Mouse (Mus musculus) limb, embryonic 12.5 days (tissue): ENCODE data around the gene Satb1. TPM values are rescaled to one million over a fixed set of nuclear protein-coding genes. Genes with fewer than 3 reads are reported as not detected.

Source experiments
- ATAC-seq: fragments of 200-750 bp; cut with Nextera tagmentation; 2 replicates; pipeline ENCODE4 v1.8.0; 2017; ENCODE audit warnings: low read depth, moderate TSS enrichment; ENCODE audit not compliant: insufficient number of reproducible peaks, insufficient read depth, low FRiP score, low TSS enrichment
- H3K27ac ChIP-seq: fragments of 300-500 bp; sonication (generic); 2 replicates; pipeline ENCODE4 v1.5.1; 2016; ENCODE audit warnings: mild to moderate bottlenecking, moderate library complexity
- H3K27me3 ChIP-seq: fragments of 300-500 bp; sonication (generic); 2 replicates; pipeline ENCODE4 v1.6.1; 2016; ENCODE audit warnings: mild to moderate bottlenecking, moderate library complexity
- H3K36me3 ChIP-seq: fragments of 300-500 bp; sonication (generic); 2 replicates; pipeline ENCODE4 v1.6.1; 2016; ENCODE audit warnings: mild to moderate bottlenecking, moderate library complexity
- H3K4me1 ChIP-seq: fragments of 300-500 bp; sonication (generic); replicated peaks from 2 replicates; pipeline ENCODE4 v1.6.1; 2016
- H3K4me2 ChIP-seq: fragments of 300-500 bp; sonication (generic); 2 replicates; pipeline ENCODE4 v1.6.1; 2016; ENCODE audit warnings: mild to moderate bottlenecking, moderate library complexity
- H3K4me3 ChIP-seq: fragments of 300-500 bp; sonication (generic); replicated peaks from 2 replicates; pipeline ENCODE4 v1.5.1; 2016; ENCODE audit warnings: mild to moderate bottlenecking
- H3K9ac ChIP-seq: fragments of 300-500 bp; sonication (generic); replicated peaks from 2 replicates; pipeline ENCODE4 v1.6.1; 2016; ENCODE audit warnings: mild to moderate bottlenecking, moderate library complexity
- H3K9me3 ChIP-seq: fragments of 300-500 bp; sonication (generic); 2 replicates; pipeline ENCODE4 v1.6.1; 2016; ENCODE audit warnings: mild to moderate bottlenecking, moderate library complexity
- WGBS: fragments of 180-500 bp; shearing (Covaris S2); methylation state at CpG from one replicate; pipeline ENCODE4 v1.1.7; 2016; 5-methylcytosine and 5-hydroxymethylcytosine counted together
- polyA plus RNA-seq: library from polyadenylated mRNA; unstranded; fragments of >200 nt; fragmentation: Nextera tagmentation; extraction: Ambion mirVana; gene quantifications from 2 replicates; pipeline ENCODE4 v1.2.1, GENCODE M21; 2016

The Satb1 gene
- polyA plus RNA-seq, 1 experiment from 2014 or later = 18.2 TPM

DNA sequence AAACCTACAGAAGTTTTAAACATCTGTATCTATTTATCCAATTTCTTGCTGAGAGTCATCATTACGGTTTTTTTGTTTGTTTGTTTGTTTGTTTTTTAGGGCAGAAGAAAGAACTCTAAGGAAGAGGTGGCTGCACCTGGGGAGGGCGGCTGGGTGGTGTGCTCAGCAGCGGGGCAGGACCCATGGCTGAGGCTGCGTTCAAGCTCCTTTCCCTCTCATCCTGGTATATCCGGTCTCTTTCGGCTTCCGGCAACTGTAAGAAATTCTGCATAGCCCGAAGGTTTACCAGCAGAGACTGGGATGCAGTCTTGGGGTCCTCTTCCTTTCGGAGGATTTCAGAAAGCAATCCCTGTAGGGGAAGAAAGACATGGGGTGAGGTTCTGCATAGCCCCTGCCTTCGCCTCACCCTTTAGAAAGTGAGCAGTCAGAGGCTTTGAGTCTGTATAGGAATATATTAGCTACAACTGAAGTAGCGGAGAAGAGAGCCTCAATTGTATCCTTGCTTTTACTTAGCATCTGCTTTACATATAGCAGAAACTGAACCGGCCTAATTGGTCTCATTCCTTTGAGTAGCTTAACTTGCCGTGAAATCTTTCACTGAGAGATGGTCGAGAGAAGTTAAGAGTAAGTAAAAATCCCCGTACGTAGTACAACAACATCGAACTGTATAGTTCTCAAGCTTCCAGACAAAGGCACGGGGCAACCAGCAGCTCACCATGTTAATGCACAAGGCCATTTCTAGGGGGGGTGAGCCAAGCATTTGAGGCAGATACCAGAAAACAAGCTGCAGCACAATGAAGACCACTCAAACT, 57.8 kb downstream of the Satb1 start:
- ATAC-seq = no peak
- Histone ChIP-seq H3K27ac (no peak overlapping the region), H3K27me3 (no peaks in the 10 kb centered on the region), H3K4me2 (no peak overlapping the region), H3K36me3 (no peaks in the 10 kb centered on the region; the same call in 1 of the 2 replicates), H3K4me3 (no peak overlapping the region), H3K4me1 (0 out of 2 replicates have a peak, but pooled peaks cover 3% of the 10 kb centered on the region), H3K9ac (no peak overlapping the region), H3K9me3 (no peaks in the 10 kb centered on the region)
- 77% methylated on average over 18 of the region's 18 CpGs for WGBS

DNA sequence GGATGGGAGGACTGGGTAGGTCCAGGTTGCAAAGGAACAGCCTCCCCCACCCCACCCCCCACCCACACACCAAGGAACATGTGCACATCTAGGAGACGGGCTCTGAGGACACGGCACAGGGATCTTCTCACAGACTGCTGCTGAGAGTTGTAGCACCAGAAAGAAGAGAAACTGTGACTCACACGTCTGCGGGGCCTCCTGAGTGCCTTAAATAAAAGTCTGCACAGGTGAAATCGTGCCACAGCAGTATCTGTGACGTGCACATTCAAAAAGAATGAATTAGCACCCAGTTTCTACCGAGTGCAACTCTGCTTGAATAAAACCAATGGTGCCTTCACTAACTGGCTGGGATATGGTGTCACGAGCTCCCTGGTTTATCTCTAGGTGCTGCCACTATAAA, 69.5 kb downstream of the Satb1 start:
- Histone ChIP-seq H3K27ac (no peak overlapping the region), H3K9me3 (no peaks in the 10 kb centered on the region), H3K4me2 (no peak overlapping the region), H3K9ac (no peak overlapping the region), H3K4me1 (peaks cover 25% of the 10 kb centered on the region), H3K36me3 (no peaks in the 10 kb centered on the region), H3K27me3 (peaks cover 24% of the 10 kb centered on the region), H3K4me3 (no peak overlapping the region)
- no peak for ATAC-seq
- WGBS = 90% methylated on average over 8 of the region's 8 CpGs

GRCm38 (mm10) chr17:51762503-51762902, 70.6 kb downstream of the Satb1 start:
- H3K4me1 ChIP-seq = peaks cover 25% of the 10 kb centered on the region
- no peaks in the 10 kb centered on the region for H3K9me3 ChIP-seq
- H3K36me3 ChIP-seq = no peaks in the 10 kb centered on the region
- peaks cover 33% of the 10 kb centered on the region for H3K27me3 ChIP-seq
- no peak overlapping the region for H3K9ac ChIP-seq
- H3K27ac ChIP-seq = no peak overlapping the region
- no peak for ATAC-seq
- H3K4me2 ChIP-seq = no peak overlapping the region
- H3K4me3 ChIP-seq = no peak overlapping the region
- 61% methylated on average over 7 of the region's 7 CpGs for WGBS

GRCm38 (mm10) chr17:51760997-51761655, 72.0 kb downstream of the Satb1 start:
- no peak overlapping the region for H3K9ac ChIP-seq
- peaks cover 36% of the 10 kb centered on the region for H3K27me3 ChIP-seq
- H3K27ac ChIP-seq = no peak overlapping the region; the same call in 1 of the 2 replicates
- H3K9me3 ChIP-seq = no peaks in the 10 kb centered on the region
- 32% methylated on average over 17 of the region's 17 CpGs for WGBS
- 0 out of 2 replicates have a peak overlapping the region, but pooled peaks have one; percentile 21 for H3K4me3 ChIP-seq
- H3K4me1 ChIP-seq = peaks cover 25% of the 10 kb centered on the region
- H3K4me2 ChIP-seq = peak overlapping the region; percentile 54
- H3K36me3 ChIP-seq = no peaks in the 10 kb centered on the region
- 0 out of 2 replicates have a peak, but pooled peaks have one; percentile 42 for ATAC-seq

GRCm38 (mm10) chr17:51760251-51760887, 72.7 kb downstream of the Satb1 start:
- Histone ChIP-seq H3K9ac (no peak overlapping the region), H3K4me2 (peak overlapping the region; percentile 54), H3K27me3 (peaks cover 33% of the 10 kb centered on the region), H3K27ac (no peak overlapping the region), H3K4me1 (peaks cover 25% of the 10 kb centered on the region), H3K4me3 (peak overlapping the region; percentile 21), H3K9me3 (no peaks in the 10 kb centered on the region), H3K36me3 (no peaks in the 10 kb centered on the region)
- WGBS = 13% methylated on average over 17 of the region's 17 CpGs
- peak; percentile 66 for ATAC-seq

GRCm38 (mm10) chr17:51759509-51759908, 73.6 kb downstream of the Satb1 start:
- H3K9ac ChIP-seq = no peak overlapping the region
- H3K27me3 ChIP-seq = peaks cover 33% of the 10 kb centered on the region
- H3K4me3 ChIP-seq = no peak overlapping the region
- H3K4me1 ChIP-seq = peaks cover 25% of the 10 kb centered on the region
- ATAC-seq = no peak
- H3K4me2 ChIP-seq = no peak overlapping the region
- H3K9me3 ChIP-seq = no peaks in the 10 kb centered on the region
- no peaks in the 10 kb centered on the region for H3K36me3 ChIP-seq
- WGBS = 52% methylated on average over 4 of the region's 4 CpGs
- no peak overlapping the region for H3K27ac ChIP-seq

GRCm38 (mm10) chr17:51752142-51752541, 80.9 kb downstream of the Satb1 start:
- no peak overlapping the region for H3K4me2 ChIP-seq
- WGBS = 92% methylated on average over 4 of the region's 4 CpGs
- H3K4me1 ChIP-seq = no peaks in the 10 kb centered on the region
- no peaks in the 10 kb centered on the region for H3K9me3 ChIP-seq
- no peak overlapping the region for H3K9ac ChIP-seq
- no peaks in the 10 kb centered on the region for H3K36me3 ChIP-seq
- ATAC-seq = no peak
- H3K27ac ChIP-seq = no peak overlapping the region
- no peak overlapping the region for H3K4me3 ChIP-seq
- peaks cover 4% of the 10 kb centered on the region; the same call in 1 of the 2 replicates for H3K27me3 ChIP-seq

- Histone ChIP-seq H3K36me3 (no peaks in the 10 kb centered on the region), H3K27ac (no peak overlapping the region), H3K27me3 (no peaks in the 10 kb centered on the region), H3K4me2 (no peak overlapping the region), H3K9me3 (no peaks in the 10 kb centered on the region), H3K4me1 (peaks cover 16% of the 10 kb centered on the region), H3K4me3 (no peak overlapping the region), H3K9ac (no peak overlapping the region)
- 73% methylated on average over 9 of the region's 9 CpGs for WGBS
- no peak for ATAC-seq
These were observed 85.9 kb downstream of the Satb1 start for GRCm38 (mm10) chr17:51747204-51747603.

DNA sequence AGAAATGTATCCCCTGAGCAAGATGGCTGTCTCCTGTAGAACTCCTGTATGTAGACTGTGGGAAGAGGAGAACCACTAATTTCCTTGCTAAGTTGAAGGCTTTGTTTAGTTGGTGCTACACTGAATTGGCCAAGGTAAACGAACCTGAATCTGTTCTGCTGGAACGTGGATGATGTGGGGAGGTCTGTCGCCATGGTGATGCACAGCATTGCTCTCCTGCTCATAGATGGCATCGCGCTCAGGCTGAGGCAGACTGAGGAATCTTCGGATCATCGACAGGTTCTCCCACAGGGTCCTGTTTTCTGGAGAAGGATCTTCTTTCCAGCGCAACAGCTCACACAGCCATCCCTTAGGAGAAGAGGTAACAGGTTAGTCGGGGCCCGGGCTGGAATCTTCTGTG, 90.6 kb downstream of the Satb1 start:
- Histone ChIP-seq H3K27ac (no peak overlapping the region), H3K4me3 (no peak overlapping the region), H3K9me3 (no peaks in the 10 kb centered on the region), H3K27me3 (no peaks in the 10 kb centered on the region), H3K4me1 (peaks cover 22% of the 10 kb centered on the region), H3K36me3 (peaks cover 5% of the 10 kb centered on the region; the same call in 1 of the 2 replicates), H3K4me2 (no peak overlapping the region), H3K9ac (no peak overlapping the region)
- WGBS = 75% methylated on average over 10 of the region's 10 CpGs
- ATAC-seq = no peak

- H3K9ac ChIP-seq = no peak overlapping the region
- peaks cover 18% of the 10 kb centered on the region for H3K4me1 ChIP-seq
- no peak overlapping the region for H3K4me2 ChIP-seq
- H3K27ac ChIP-seq = no peak overlapping the region
- H3K9me3 ChIP-seq = no peaks in the 10 kb centered on the region
- peaks cover 5% of the 10 kb centered on the region; the same call in 1 of the 2 replicates for H3K36me3 ChIP-seq
- H3K27me3 ChIP-seq = no peaks in the 10 kb centered on the region
- no peak for ATAC-seq
- no peak overlapping the region for H3K4me3 ChIP-seq
- 81% methylated on average over 10 of the region's 10 CpGs for WGBS
These were observed 92.0 kb downstream of the Satb1 start for GRCm38 (mm10) chr17:51741126-51741525.

DNA sequence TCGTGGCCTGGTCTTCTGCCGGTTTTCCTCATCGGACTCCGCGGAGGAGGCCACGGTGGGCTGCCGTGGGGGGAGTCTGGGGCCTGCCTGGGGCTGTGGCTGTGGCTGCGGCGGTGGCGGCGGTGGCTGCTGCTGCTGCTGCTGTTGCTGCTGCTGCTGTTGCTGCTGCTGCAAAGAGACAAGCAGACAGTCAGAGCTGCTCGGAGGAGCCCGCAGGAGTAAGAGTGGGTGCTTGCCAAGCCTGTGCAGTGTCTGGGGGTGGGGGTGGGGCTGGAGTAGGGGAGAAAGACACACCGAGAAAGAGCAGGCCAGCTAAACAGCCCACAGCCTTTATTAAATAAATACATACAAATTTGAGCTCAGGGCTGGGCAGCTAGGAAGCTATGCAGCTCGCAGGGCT, 92.8 kb downstream of the Satb1 start:
- Histone ChIP-seq H3K4me2 (no peak overlapping the region), H3K27ac (no peak overlapping the region), H3K9ac (no peak overlapping the region), H3K36me3 (peaks cover 5% of the 10 kb centered on the region; the same call in 1 of the 2 replicates), H3K9me3 (no peaks in the 10 kb centered on the region), H3K4me1 (peaks cover 18% of the 10 kb centered on the region), H3K27me3 (no peaks in the 10 kb centered on the region), H3K4me3 (no peak overlapping the region)
- ATAC-seq = no peak
- WGBS = 89% methylated on average over 15 of the region's 15 CpGs
